Mouse (Mus musculus) stomach, embryonic 16.5 days (tissue): ENCODE measurements around the gene Gnpnat1. TPM values are rescaled to one million over a fixed set of nuclear protein-coding genes. Genes with fewer than 3 reads are reported as not detected.

Source experiments
- ATAC-seq: fragments of 200-750 bp; cut with Nextera tagmentation; 2 replicates; pipeline ENCODE4 v1.8.0; 2017; ENCODE audit warnings: moderate number of reproducible peaks, moderate TSS enrichment; ENCODE audit not compliant: insufficient read depth, low FRiP score
- H3K27ac ChIP-seq: fragments of 300-500 bp; sonication (generic); 2 replicates; pipeline ENCODE4 v1.5.1; 2014; ENCODE audit warnings: low read length
- H3K27me3 ChIP-seq: fragments of 300-500 bp; sonication (generic); 2 replicates; pipeline ENCODE4 v1.6.1; 2014; ENCODE audit warnings: low read length, control low read depth, mixed read lengths; ENCODE audit not compliant: control insufficient read depth, insufficient read depth
- H3K36me3 ChIP-seq: fragments of 300-500 bp; sonication (generic); 2 replicates; pipeline ENCODE4 v1.6.1; 2014; ENCODE audit warnings: low read length; ENCODE audit not compliant: control insufficient read depth, insufficient read depth
- H3K4me1 ChIP-seq: fragments of 300-500 bp; sonication (generic); 2 replicates; pipeline ENCODE4 v1.6.1; 2014; ENCODE audit warnings: low read length, control low read depth, mixed read lengths; ENCODE audit not compliant: control insufficient read depth, insufficient read depth
- H3K4me2 ChIP-seq: fragments of 300-500 bp; sonication (generic); 2 replicates; pipeline ENCODE4 v1.6.1; 2014; ENCODE audit warnings: low read depth, low read length, mixed read lengths
- H3K4me3 ChIP-seq: fragments of 300-500 bp; sonication (generic); replicated peaks from 2 replicates; pipeline ENCODE4 v1.5.1; 2014; ENCODE audit warnings: mild to moderate bottlenecking, low read length
- H3K9ac ChIP-seq: fragments of 300-500 bp; sonication (generic); 2 replicates; pipeline ENCODE4 v1.6.1; 2014; ENCODE audit warnings: low read length
- H3K9me3 ChIP-seq: fragments of 300-500 bp; sonication (generic); replicated peaks from 2 replicates; pipeline ENCODE4 v1.6.1; 2016; ENCODE audit warnings: low read length, control low read depth; ENCODE audit not compliant: control insufficient read depth
- WGBS: fragments of 180-500 bp; shearing (Covaris S2); extraction: QIAGEN DNeasy Blood & Tissue Kit; methylation state at CpG from one replicate; pipeline ENCODE4 v1.1.7; 2014; 5-methylcytosine and 5-hydroxymethylcytosine counted together
- polyA plus RNA-seq: library from polyadenylated mRNA; unstranded; fragments of >200 nt; fragmentation: Nextera tagmentation; extraction: Ambion mirVana; gene quantifications from 2 replicates; pipeline ENCODE4 v1.2.1, GENCODE M21; 2015

The Gnpnat1 gene
- polyA plus RNA-seq, 1 experiment from 2014 or later = 55.1 TPM

DNA sequence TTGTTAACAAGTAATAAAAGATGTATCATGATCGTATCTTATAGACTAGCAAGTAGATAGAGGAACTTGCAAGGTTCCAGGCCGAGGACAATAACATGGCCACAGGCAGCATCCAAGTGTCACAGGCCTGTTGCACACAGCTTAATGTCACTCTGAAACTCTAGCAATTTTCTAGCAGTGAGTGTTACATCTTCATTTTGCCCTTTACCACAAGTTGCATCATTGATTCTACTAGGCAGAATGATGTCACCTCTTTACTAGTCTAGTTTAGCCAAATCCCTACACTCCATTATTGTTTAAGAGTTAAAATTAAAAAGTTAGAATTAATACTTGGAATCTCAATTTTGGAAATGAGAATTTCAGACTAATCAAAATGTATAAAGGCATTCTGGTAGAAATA lies 19.1 kb downstream of the Gnpnat1 start:
- Histone ChIP-seq H3K4me1 (peaks cover 10% of the 10 kb centered on the region), H3K27ac (no peak overlapping the region), H3K9ac (no peak overlapping the region), H3K4me3 (no peak overlapping the region), H3K27me3 (no peaks in the 10 kb centered on the region), H3K36me3 (no peaks in the 10 kb centered on the region; the same call in 1 of the 2 replicates), H3K9me3 (no peaks in the 10 kb centered on the region), H3K4me2 (no peak overlapping the region)
- WGBS = 90% methylated on average over 2 of the region's 2 CpGs
- no peak for ATAC-seq

- Histone ChIP-seq H3K4me3 (no peak overlapping the region), H3K27me3 (no peaks in the 10 kb centered on the region), H3K9ac (no peak overlapping the region), H3K4me2 (no peak overlapping the region), H3K36me3 (peaks cover 11% of the 10 kb centered on the region), H3K4me1 (peaks cover 3% of the 10 kb centered on the region), H3K27ac (no peak overlapping the region), H3K9me3 (no peaks in the 10 kb centered on the region)
- 79% methylated on average over 4 of the region's 4 CpGs for WGBS
- no peak for ATAC-seq
These were observed 21.8 kb downstream of the Gnpnat1 start for GRCm38 (mm10) chr14:45382912-45383311.

DNA sequence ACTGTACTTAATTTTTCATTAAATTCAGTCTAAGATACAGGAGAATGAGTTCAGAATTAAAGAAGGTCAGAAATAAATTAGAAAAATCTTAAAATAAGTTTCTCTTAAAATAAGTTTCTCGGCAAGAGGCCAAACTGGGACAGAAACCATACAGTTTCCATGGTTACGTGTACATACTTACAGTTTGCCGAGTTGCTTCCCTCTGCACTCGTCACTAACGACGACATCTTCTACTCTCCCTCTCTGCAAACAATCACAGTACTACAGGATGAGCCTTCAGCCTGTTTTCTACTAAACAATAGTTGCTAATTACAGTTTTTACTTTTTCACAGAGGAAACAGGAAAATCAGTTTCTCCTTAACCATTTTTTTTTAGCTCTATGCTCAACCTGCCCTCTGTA lies 24.0 kb downstream of the Gnpnat1 start:
- H3K36me3 ChIP-seq = peaks cover 11% of the 10 kb centered on the region
- H3K9ac ChIP-seq = no peak overlapping the region
- H3K9me3 ChIP-seq = no peaks in the 10 kb centered on the region
- no peaks in the 10 kb centered on the region for H3K4me1 ChIP-seq
- no peaks in the 10 kb centered on the region for H3K27me3 ChIP-seq
- H3K4me3 ChIP-seq = no peak overlapping the region
- no peak overlapping the region for H3K27ac ChIP-seq
- no peak overlapping the region for H3K4me2 ChIP-seq
- 78% methylated on average over 6 of the region's 6 CpGs for WGBS
- no peak for ATAC-seq

GRCm38 (mm10) chr14:45378771-45379170 lies 25.9 kb downstream of the Gnpnat1 start:
- H3K27me3 ChIP-seq = no peaks in the 10 kb centered on the region
- H3K4me3 ChIP-seq = no peak overlapping the region
- no peak for ATAC-seq
- H3K9ac ChIP-seq = no peak overlapping the region
- H3K36me3 ChIP-seq = peaks cover 11% of the 10 kb centered on the region
- H3K27ac ChIP-seq = no peak overlapping the region
- 70% methylated on average over 3 of the region's 3 CpGs for WGBS
- H3K9me3 ChIP-seq = no peaks in the 10 kb centered on the region
- no peak overlapping the region for H3K4me2 ChIP-seq
- no peaks in the 10 kb centered on the region for H3K4me1 ChIP-seq

- 92% methylated on average over 6 of the region's 6 CpGs for WGBS
- no peaks in the 10 kb centered on the region for H3K4me1 ChIP-seq
- H3K4me3 ChIP-seq = no peak overlapping the region
- peaks cover 10% of the 10 kb centered on the region for H3K36me3 ChIP-seq
- H3K4me2 ChIP-seq = no peak overlapping the region
- ATAC-seq = no peak
- no peaks in the 10 kb centered on the region for H3K27me3 ChIP-seq
- no peak overlapping the region for H3K9ac ChIP-seq
- no peaks in the 10 kb centered on the region for H3K9me3 ChIP-seq
- no peak overlapping the region for H3K27ac ChIP-seq
These were observed 39.5 kb downstream of the Gnpnat1 start for GRCm38 (mm10) chr14:45365196-45365587.

DNA sequence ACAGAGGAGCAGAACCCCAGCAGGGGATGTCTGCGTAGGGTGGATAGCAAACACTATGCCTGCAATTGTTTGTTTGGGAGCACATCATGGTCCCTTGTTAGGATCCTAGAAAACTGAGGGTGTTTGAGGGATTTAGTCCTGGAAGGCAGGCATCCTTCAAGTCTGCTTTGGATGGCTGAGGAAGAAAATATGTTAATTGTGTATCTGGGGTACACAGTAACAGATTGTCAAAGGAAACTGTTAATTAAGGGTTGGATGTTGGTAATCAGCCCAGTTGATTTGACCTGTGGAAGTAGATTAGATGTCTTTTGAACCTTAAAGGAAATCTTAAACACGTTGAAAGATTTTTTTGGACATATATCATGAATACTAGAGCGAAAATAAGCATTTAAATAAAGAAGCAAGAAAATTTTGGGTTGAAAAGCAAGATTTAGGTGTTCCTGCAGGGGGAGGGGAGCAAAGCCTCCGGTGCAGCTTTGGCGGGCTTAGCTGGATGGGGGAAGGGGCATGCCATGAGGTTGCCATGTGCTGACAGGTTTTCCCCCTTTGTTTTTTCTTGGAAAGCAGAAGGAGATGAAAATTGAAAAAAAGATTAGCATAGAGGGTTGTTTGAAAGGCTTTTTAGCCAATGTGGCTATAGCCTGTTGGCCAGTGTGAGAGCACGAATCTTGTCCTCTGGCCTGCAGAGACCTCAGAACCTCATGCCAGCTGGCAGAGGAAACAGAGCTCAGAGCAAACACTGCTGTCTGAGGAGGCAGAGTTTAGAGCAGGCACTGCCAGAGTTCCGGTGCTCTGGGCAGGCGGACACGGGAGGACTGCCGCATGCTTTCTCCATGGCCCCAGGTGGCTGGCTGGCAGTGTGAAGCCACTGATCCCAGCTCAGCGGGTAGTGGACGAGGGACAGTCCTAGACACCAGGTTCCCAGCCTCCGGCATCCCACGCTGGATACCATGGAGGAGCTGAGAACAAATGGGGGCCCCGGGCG lies 40.2 kb downstream of the Gnpnat1 start:
- WGBS = 82% methylated on average over 16 of the region's 16 CpGs
- H3K4me1 ChIP-seq = no peaks in the 10 kb centered on the region
- no peak overlapping the region for H3K4me3 ChIP-seq
- H3K27ac ChIP-seq = no peak overlapping the region
- no peak overlapping the region for H3K4me2 ChIP-seq
- no peaks in the 10 kb centered on the region for H3K9me3 ChIP-seq
- no peak for ATAC-seq
- H3K36me3 ChIP-seq = peaks cover 4% of the 10 kb centered on the region
- H3K27me3 ChIP-seq = no peaks in the 10 kb centered on the region
- H3K9ac ChIP-seq = no peak overlapping the region

DNA sequence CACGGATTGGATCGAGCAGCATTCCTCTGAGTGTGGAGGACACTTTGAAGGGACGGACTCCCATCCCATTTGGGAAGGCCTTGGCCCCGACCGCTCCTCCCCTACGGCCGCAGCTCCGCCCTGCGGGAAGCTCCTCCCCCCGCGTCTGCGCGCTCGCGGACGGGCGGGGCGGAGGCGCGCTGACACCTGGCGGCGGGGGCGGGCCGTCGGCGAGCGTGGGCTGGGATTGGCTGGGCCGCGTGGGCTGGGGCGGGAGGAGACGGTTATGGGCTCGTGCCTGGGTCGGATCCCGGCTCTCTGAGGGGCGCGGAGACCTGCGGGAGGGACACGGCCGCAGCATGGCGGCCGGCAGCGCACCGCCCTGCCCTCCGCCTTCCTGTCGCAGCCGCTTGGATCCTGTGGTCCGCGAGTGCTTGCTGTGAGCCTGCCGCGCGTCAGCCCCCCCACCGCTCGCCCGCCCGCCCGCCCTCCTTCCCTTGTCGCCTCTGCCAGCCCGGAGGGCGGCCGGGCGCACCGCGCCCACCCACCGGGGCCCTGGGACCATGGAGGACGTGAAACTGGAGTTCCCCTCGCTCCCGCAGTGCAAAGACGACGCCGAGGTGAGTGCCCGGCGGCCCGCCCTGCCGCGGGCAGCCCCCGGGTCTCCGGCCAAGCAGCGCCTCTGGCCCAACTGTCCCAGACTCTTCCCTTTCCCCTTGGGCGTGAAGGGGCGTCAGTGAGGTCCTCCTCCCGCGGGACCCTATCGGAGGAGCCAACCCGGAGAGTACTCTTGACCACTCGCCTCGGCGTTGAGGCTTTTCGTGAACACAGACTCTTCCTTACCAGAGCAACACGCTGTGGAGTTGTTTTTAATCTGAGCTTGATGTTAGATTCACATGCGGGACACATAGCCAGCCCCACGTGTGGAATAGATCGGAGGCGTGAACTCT lies 53.5 kb downstream of the Gnpnat1 start, which contains the start of gene Styx:
Gene Styx (plus strand): TSS at position 163 of the 929 bp plus-strand sequence.
- H3K4me2 ChIP-seq = peak within 1 kb of the TSS; percentile 66
- under 1% methylated on average over 60 of the region's 93 CpGs for WGBS
- no peaks in the 10 kb centered on the region for H3K27me3 ChIP-seq
- H3K36me3 ChIP-seq = 0 out of 2 replicates have a peak, but pooled peaks cover under 1% of the 10 kb centered on the region
- peak; percentile 99 for ATAC-seq
- peak within 1 kb of the TSS; percentile 49; the same call in 1 of the 2 replicates for H3K27ac ChIP-seq
- H3K4me1 ChIP-seq = peaks cover 8% of the 10 kb centered on the region
- peak within 1 kb of the TSS; percentile 88 for H3K4me3 ChIP-seq
- peak within 1 kb of the TSS; percentile 88 for H3K9ac ChIP-seq
- H3K9me3 ChIP-seq = no peaks in the 10 kb centered on the region

GRCm38 (mm10) chr14:45329589-45330181 lies 75.0 kb downstream of the Gnpnat1 start, which contains the start of gene Psmc6:
Psmc6 (plus strand) TSS chr14:45329788.
- under 1% methylated on average over 43 of the region's 44 CpGs for WGBS
- no peaks in the 10 kb centered on the region for H3K9me3 ChIP-seq
- H3K27ac ChIP-seq = peak within 1 kb of the TSS; percentile 91
- no peaks in the 10 kb centered on the region for H3K27me3 ChIP-seq
- no peaks in the 10 kb centered on the region for H3K4me1 ChIP-seq
- H3K36me3 ChIP-seq = peaks cover 7% of the 10 kb centered on the region; the same call in 1 of the 2 replicates
- ATAC-seq = peak; percentile 98
- peak within 1 kb of the TSS; percentile 99 for H3K4me3 ChIP-seq
- peak within 1 kb of the TSS; percentile 78 for H3K4me2 ChIP-seq
- H3K9ac ChIP-seq = peak within 1 kb of the TSS; percentile 98
